Mouse (Mus musculus) thymus, adult 18-20 months (tissue): ENCODE measurements around the gene Adamts17.

Experiments used
- DNase-seq, 2 experiments: peaks; one replicate each; pipeline ENCODE4 v3.0.0; 2022; ENCODE audit warnings: mixed read lengths in 2 of 2

The Adamts17 gene

DNA sequence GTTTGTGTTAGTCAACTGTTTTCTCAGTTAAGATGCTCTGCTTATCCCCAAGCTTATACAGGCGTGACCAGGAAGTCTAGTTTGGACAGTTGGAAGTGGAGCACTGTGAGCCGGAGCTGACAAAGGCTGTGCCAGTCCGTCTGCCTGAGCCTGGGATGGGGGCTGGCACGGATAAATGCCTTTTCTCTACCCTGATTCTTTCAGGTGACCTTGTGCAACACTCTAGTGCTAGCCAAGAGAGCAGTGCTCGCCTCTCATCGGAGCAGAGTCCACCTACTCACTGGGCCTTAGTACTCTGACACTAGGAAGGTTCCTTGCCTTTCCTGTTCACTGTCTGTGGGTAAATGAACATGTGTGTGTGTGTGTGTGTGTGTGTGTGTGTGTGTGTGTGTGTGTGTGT, 95.5 kb downstream of the Adamts17 start:
- DNase-seq: no peak

DNA sequence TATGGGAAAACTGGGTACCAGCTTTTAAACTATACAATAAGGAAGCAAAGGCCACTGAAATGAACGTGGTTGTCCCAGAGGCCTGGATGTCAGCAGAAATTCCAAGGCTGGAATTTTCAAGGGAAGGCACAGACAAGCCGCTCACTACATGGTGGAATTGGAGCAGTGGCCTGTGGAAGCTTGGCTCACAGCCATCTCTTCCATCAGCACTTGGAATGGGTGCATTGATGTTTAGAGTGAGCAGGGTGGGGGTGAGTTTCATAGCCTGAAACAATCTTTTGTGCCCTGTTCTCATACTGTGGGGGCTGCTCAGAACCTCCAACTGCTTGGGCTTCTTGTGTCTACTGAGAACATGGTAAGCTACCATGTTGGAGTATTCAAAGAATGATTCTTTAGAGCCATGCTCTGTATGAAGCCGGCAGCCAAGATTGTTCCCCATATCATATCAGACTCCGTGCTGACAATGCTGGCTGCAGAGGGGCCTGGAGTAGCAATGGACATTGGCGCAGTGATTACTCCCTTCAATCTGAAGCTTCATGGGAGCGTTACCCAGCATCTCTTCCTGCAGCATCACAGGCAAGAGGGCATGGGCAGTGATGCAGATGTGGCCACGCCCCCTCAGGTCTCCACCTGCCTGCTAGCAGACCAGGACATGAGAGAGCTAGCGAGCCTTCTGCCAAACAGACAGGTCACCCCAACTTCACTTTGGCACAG, 96.7 kb downstream of the Adamts17 start:
- DNase-seq: no peak

DNA sequence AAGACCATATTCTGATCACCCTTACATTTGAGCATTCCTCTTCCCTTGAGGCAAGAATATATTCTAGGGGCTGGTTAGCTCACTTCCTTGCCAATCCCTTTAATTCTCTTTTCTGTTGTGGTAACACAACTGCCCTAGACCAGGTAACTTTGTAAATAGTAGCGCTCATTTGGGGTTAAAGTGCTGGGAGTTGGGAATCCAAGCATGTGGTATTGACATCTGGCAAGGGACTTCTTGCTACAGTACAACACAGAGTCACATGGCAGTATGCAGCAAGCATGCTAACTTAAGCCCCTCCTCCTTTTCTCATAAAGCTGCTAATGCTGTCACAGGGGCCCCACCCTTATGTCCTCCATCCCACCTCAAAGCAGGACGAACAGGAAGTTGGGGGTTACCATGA, 97.4 kb downstream of the Adamts17 start:
- DNase-seq: no peak

DNA sequence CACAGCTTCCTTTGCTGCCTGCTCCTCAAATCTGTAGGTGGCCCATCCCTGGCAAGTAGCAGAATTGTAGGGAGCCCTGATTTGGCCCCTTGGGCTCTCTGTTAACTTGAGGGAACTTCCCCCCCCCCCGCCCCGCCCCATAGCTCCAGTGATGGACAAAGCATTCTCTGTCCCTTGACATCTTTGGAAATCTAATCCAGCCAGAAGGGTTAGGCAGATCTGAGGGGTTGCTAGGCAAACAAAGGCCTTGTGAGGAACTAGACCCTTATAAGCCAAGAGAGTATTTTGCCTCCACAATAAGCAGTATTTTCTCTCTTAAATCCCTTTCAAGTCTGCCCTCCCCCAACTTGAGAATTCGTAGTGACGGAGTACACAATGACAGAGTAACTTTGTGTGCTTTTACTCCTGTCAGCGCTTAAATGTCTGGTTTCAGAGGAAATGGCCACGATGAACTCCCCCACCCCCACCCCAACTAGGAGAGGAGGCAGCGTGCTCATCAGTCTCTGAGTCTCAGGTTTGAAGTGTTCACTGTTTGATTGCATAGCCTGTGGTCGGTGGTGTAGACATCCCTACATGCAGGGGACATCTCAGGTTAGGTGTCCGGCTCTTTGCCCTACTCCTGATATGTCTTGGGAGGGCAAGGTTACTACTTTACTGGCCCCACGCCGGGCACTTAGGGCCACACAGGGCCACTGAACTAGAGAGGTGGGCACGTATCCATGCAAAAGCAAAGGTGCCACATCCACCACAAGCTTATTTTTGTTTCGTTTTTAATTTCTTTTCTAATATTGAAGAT, 99.7 kb downstream of the Adamts17 start:
- no peak for DNase-seq

DNA sequence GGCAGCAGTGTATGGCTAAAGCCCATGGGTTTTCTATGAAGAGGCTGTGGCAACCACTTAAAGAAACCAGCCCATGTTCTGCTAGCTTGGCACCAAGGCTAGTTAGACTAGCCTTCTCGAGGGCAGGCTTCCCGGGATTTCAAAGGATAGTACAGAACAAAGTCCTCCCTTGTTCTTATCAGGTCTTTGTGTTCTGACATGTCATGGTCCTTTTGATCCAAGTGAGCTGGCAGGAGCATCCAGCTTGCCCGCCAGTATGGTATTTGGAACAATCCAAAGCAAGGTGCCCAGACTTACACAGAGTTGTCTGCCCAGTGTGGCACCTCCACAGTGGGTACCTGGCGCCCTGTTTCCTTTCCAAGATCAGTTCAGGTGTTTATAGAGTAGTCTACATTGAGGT, 101.2 kb downstream of the Adamts17 start:
- no peak for DNase-seq

DNA sequence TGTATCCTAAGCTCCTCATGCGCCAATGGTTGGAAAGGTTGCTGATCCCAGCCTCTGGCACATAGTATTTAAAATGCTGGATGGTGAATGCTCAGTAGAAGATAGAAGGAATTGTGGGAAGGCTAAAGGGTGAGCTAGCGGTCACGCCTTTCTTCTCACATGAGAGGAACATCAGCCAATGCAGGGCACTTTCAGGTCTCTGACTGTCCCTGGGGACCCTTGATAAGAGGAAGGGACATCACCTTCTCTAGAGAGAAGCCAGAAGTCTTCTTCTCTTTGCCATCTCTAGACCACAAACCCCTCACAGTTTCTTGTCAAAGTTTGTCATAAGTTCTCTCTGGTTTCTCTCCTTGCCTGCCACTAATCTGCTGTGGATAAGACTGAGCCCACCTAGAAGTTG, 109.5 kb downstream of the Adamts17 start:
- DNase-seq: no peak

DNA sequence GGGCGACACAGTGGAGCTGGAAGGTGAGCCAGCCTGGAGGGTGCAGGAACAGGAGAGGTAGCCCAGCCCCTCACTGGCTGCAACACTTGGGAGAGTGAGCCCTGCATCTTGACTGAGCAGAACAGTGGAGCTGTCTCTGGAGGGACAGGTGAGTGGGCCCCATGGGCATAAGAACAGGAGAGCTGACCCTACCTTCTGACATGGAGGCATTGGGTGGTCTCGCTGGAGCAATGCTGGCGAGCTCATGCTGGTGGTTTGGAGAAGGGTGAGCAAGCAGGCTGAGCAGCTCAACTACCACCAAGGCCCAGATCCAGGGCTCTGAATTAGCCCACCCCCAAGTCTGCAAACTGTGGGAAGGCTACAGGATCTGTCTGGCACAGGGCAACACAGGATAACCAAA, 113.4 kb downstream of the Adamts17 start:
- no peak for DNase-seq

DNA sequence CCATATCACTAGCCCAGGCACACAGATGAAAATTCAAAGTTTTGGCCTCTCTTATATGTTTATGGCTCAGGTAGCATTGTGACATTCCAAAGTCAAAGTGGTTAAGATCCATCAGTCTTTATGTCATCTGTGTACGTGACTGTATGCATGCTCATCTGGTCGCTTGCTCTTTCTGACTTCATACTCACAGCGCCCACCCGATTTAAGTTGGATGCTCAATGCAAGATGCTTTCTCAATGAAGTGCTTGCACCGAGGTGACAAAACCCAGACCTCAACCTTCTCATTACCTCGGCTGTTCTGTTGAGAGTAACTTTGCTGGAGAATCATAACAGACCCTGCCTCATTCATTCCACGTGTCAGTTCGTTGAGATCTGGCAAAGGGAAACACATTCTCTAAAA, 114.5 kb downstream of the Adamts17 start:
- no peak for DNase-seq

DNA sequence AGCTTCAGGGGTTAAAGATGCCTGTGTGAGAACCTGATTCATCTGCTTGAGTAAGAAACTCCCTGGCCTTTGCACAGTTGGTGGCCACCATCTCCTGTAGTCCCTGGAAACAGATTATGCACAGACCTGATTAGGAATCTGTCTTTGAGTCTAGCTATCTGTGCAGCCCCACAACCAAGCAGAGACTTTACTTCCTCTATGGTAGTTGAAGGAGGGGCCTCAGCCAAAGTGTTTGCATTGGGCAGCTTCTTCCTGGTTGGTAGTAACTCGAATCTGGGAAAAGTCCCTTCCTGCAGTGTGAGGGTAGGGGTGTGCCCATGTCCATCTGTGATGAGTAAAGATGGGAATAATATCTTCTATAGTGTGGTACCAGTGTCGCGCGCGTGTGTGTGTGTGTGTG, 115.2 kb downstream of the Adamts17 start:
- DNase-seq: no peak

DNA sequence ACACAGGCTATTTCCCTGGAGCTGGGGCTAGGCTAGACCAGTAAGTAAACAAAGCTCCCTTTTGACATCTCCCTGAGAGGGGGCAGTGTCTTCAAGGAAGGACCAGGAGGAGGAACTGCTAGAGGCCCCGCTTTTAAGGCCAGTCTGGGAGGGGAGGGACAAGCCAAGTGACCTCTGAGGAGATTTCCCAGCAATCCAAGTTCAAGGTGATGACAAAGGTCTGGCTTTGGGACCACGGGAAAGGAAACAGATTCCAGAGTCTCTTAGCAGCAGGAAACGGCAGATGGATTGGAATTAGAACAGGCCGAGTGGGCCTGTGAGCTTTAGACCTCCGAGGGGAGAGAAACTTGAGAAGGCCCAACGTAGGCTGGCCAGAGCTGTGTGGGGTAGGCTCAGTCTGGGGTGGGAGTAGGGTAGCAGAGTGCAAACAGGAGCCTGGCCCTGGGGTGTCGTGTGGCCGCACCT, 116.0 kb downstream of the Adamts17 start:
- DNase-seq: no peak

DNA sequence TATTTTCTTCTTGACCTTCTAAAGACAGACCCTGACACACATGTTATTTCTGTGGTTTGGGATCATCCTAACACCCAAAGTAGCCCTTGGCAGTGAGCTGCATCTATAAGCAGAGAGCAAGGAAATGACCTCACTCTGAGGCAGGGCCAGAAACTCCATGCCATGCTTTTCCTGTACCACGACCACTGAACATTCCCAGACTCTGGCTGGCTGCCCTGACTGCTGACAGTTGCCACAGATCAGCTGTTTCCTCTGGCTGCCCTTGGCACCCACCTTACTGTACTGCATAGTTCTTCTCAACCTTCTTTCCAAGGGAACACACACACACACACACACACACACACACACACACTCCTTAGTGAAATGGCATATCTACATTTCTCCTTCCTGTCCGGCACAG, 116.4 kb downstream of the Adamts17 start:
- DNase-seq: no peak

DNA sequence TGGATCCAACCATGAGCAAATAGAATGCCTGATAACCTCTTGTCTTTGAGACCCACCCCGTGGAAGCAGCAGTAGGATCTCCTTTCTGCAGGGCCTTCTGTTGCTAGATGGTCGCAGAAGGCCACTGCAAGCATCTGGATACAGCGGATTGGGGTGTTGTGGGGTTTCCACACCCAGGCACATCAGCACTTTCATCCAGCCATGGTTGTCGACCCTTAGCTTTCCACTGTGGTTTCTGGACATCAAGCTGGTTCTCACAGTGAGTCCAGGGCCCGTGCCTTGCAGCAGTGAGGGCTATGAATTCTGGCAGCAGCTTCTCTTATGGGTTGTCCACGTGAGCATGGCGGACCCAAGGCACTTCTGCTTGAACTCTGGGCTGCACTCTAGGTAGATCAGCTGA, 118.2 kb downstream of the Adamts17 start:
- DNase-seq: no peak

DNA sequence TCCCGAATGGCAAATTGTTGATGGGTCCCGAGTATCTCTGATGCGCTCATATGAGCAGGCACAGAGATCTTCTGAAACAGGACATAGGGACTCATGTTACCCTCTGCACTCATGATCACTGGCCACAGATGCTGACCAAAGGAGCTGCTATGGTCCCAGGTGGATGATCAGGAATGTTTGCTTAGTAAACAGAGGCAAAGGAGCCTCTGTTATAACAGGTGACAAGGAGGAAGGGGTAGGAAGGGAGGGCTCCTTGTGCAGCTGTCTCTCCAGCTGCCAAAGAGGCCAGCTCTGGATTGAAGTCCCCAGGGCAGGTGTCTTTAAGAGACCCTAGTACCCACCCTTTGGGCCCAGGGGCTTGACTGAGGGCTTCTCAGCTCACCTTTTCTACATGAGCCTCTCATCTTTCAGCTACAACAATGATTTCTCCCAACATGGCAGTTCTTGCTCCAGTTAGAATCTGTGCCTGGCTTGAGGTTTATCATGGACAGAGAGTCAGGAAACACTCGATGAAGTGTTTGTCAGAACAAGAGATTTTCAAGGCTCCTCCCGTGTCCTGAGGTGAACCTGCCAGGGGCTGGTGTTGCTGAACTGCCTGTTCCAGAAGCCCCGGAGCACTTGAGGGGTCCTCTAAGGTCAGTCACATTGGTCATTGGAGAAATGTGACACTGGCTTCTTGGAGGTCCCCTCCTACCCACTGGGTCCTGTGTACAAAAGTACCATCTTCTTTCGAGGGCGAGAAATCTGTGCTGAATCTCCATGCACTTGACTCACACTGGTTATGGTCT, 120.9 kb downstream of the Adamts17 start:
- DNase-seq: no peak

DNA sequence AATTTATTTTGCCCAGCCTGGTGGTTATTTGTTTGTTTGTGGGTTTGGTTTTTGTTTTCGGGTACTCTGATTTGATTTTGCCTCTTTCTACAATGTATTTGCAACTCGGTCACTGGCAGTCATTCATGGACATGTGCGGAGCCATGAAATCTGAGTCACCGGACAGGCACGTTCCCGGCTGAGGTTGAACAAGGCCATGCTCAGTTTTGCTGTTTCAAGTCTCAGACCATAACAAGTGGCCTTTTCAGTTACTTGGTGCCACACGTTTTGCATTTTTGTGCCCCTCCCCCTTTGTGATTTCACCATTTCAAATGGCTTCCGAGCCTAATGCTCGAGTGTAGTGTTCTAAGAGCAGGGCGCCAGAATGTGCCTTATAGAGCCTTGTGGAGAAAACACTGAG, 123.2 kb downstream of the Adamts17 start:
- no peak for DNase-seq

DNA sequence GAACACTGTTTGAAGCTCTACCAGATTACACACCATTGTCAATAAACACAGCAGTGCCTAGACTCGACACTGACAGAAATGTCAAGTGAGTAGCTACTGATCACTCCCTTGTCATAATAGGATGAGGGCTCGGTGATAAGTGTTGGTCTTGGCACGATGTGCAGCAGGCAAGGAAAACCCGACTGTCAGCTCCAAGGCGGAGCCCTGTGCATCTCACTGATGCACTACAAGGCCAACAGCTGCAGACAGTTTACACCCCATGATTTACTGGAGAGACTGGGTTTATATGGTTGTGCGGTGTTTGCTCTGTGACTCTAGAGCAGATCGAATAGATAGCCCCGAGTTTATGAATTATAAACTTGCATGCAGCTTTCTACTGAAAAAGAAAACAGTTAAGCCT, 124.0 kb downstream of the Adamts17 start:
- no peak for DNase-seq

DNA sequence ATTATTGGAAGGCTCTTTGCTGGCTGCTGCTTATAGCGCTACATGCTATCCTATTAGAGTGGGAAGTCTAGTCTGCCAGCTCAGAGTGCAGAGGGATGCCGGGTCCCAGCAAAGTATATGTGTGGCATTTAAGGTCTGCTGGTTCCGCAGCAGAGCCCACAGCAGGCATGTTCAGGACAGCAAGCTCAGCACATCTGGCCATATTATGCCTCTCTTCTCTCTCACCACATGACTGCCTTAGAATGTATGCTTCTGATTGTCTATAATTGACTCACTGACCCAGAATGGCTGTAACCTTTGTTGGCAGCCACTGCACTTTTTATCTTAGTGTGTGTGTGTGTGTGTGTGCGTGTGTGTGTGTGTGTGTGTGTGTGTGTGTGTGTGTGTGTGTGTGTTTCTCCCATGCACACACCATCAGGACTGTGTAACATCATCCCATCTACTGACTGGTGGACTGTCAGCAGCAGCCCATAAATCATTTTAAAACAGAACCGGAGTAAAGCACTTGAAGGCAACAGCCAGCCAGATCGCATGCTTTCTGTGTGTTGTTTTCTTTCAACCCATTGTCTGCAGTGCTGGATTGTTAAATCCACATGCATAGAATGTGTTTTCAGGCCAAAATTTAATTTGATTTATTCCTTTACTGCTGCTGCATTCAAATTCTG, 127.1 kb downstream of the Adamts17 start:
- no peak for DNase-seq

DNA sequence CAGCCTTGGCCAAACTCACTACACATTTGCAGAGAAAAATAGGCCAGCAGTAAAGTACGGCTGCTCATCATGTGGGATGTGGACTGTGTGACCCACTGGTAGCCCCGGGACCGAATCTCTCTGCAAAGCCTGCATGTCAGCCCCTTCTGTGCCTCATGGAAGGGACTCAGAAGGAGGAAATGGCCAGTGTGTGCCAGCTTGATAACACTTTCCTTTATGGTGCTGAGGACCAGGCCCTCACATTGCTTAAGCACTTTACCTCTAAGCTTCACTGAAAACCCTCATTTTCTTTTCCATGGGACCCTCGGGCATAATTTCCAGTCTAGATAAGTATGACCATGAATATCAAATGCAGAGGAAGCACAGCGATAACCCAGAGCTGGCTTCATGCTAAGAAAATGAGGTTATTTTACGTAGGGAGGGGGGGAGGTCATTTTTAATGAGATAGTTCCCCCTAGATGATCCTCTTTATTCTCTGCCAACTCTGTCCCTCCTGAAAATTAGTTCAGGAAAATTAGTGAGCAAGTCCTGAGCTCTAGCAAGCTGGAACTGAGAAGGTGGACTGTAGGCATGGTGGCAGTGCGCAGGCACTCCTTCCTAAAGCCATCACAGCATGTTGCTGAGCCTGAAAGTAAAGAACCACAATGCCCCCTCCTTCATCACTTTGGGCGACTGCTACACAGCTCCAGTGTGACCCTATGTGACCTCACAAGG, 127.8 kb downstream of the Adamts17 start:
- DNase-seq: no peak

DNA sequence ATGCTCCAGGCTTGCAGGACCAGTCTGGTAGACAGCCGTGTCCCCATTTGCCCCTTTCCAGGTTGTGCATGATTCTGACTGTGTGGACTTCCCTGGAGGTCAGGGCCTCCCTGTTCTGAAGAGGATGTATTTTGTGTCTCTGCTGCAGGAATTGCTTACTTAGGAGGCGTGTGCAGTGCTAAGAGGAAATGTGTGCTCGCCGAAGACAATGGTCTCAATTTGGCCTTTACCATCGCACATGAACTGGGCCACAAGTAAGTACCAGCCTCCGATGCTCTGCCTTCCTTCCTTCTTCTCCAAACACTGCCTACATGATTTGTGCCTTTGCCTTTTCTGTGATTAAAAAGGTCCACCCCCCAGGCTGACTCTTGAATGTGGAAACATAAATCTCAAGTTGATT, 129.1 kb downstream of the Adamts17 start:
- no peak for DNase-seq

DNA sequence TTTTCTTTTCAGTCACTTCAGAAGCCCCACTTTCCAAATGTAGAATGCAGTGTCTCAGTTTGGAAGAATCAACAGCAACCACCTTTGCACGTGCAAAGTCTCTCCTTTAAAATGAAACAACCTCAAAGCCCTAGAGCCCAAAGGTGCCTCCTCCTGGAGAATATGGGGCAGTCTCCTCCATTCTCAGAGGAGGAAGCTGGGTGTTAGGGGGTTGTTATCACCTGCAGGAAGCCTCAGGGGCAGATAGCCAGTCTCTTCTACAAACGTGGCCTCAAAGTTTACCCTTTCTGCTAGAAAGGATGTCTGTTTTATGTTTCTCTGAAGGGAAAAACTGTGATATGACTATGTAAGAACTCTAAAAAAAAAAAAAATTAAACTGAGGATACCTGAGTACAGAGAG, 129.7 kb downstream of the Adamts17 start:
- DNase-seq: peak in 1 of 2 experiments; percentile 59

DNA sequence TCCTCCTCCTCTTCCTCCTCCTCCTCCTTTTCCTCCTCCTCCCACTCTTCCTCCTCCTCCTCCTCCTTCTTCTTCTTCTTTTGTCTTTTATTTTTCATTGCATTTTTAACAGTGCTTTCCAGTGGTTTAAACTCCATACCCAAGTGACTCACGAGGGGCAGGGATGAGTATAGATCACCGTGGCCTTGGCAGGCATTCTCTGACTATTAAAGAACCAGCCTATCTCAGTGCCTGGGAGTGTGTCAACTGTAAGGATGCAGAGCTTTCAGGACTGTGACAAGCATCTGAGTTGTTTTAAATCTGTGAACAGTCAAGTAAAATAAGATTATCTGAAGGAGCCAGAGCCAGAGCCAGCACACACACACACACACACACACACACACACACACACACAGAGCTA, 130.7 kb downstream of the Adamts17 start:
- no peak for DNase-seq

DNA sequence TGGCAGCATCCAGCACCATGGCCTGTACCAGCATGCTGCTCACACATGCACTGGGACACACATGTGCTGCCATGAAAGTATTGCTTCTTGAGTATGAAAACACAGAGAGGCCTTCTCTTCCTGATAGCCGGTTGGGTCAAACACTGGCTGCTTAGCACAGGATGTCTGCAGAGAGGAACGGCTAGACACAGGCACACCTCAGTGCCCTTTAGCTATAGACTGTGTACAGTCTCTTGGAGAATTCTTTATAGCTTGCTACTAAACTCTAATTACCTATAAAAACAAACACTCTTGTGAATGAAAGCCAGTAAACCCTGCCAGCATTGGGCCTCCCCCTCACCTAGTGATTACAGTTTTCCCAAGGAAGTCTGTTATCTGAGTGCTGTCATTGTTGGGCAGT, 131.4 kb downstream of the Adamts17 start:
- DNase-seq: no peak

DNA sequence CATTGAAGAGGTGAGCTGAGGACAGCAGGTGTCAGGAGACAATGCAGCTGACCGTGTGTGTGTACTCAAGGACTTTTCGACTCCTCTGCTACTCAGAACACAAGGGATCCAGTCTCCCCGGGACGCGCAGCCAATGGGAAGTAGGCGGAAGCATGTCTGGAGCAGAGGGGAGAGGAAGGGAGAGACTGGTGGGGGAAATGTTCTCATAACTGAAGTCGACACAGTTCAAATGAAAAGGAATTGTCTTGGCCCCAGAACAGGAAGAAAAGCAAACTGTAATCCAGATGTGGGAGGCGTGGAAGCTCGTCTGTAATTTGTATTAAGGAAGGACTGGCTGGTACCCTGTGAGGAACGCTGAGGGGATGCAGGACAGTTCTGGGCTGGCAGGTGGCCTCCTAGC, 135.3 kb downstream of the Adamts17 start:
- DNase-seq: no peak
